Mouse (Mus musculus): Measurements from ENCODE around the gene Prkaca.
"Not testable (repeated sequence)": the region's sequence is repeated elsewhere in the genome, so short reads cannot be mapped to it uniquely, and the experiment has no call there.

Gene Prkaca

GRCm38 (mm10) chr8:83976101-83976630 is 3.4 kb downstream of the Prkaca start:
- DNase-seq (ENCODE audit: low spot score), result no peak

GRCm38 (mm10) chr8:83976779-83977350 is 4.1 kb downstream of the Prkaca start:
- DNase-seq (ENCODE audit: low spot score), result no peak

- no peak for DNase-seq (ENCODE audit: low spot score)
These were observed 4.9 kb downstream of the Prkaca start for GRCm38 (mm10) chr8:83977646-83978045.

GRCm38 (mm10) chr8:83978200-83978599 is 5.4 kb downstream of the Prkaca start:
- no peak for DNase-seq (ENCODE audit: low spot score)

- no peak for DNase-seq (ENCODE audit: low spot score)
These were observed 7.5 kb downstream of the Prkaca start for GRCm38 (mm10) chr8:83980250-83980649.

- DNase-seq (ENCODE audit: low spot score), result no peak
These were observed 8.1 kb downstream of the Prkaca start for GRCm38 (mm10) chr8:83980845-83981244.

GRCm38 (mm10) chr8:83981533-83981932 is 8.7 kb downstream of the Prkaca start:
- no peak for DNase-seq (ENCODE audit: low spot score)

- DNase-seq (ENCODE audit: low spot score), result no peak
These were observed 9.7 kb downstream of the Prkaca start for GRCm38 (mm10) chr8:83982449-83982848.

- DNase-seq (ENCODE audit: low spot score), result not testable (repeated sequence)
These were observed 10.4 kb downstream of the Prkaca start for GRCm38 (mm10) chr8:83983222-83983621.

GRCm38 (mm10) chr8:83989243-83989642 is 16.4 kb downstream of the Prkaca start:
- no peak for DNase-seq (ENCODE audit: low spot score)

GRCm38 (mm10) chr8:83990170-83990569 is 17.4 kb downstream of the Prkaca start:
- DNase-seq (ENCODE audit: low spot score), result no peak

GRCm38 (mm10) chr8:83992488-83992887 is 19.7 kb downstream of the Prkaca start:
- no peak for DNase-seq (ENCODE audit: low spot score)

GRCm38 (mm10) chr8:83994030-83994429 is 21.2 kb downstream of the Prkaca start:
- DNase-seq (ENCODE audit: low spot score), result no peak

- no peak for DNase-seq (ENCODE audit: low spot score)
These were observed 23.2 kb downstream of the Prkaca start for GRCm38 (mm10) chr8:83995973-83996372.

GRCm38 (mm10) chr8:83996567-83997505 is 24.0 kb downstream of the Prkaca start:
- DNase-seq (ENCODE audit: low spot score), result peak; percentile 91

- no peak for DNase-seq (ENCODE audit: low spot score)
These were observed 24.8 kb downstream of the Prkaca start, which contains the start of gene Samd1 for GRCm38 (mm10) chr8:83997511-83998141. TSS of gene Samd1 (plus strand) at chr8:83997672.

- peak; percentile 59 for DNase-seq (ENCODE audit: low spot score)
These were observed 25.7 kb downstream of the Prkaca start for GRCm38 (mm10) chr8:83998231-83999056.

GRCm38 (mm10) chr8:83999057-83999705 is 26.4 kb downstream of the Prkaca start:
- DNase-seq (ENCODE audit: low spot score), result no peak

- no peak for DNase-seq (ENCODE audit: low spot score)
These were observed 27.0 kb downstream of the Prkaca start for GRCm38 (mm10) chr8:83999825-84000224.

- DNase-seq (ENCODE audit: low spot score), result no peak
These were observed 28.6 kb downstream of the Prkaca start, which contains the start of gene 1700067K01Rik for GRCm38 (mm10) chr8:84001281-84002000. TSS of gene 1700067K01Rik (plus strand) at chr8:84001502.

All from urinary bladder, postnatal 14 days (tissue).